Mouse (Mus musculus) embryo, embryonic 9.5 days (tissue): ENCODE data around the gene 4930435E12Rik.

Experiments
- DNase-seq: peaks from one replicate; pipeline ENCODE4 v3.0.0-alpha.2; 2017; ENCODE audit errors: extremely low spot score

4930435E12Rik gene

GRCm38 (mm10) chr16:38769529-38769928 is 59.0 kb downstream of the 4930435E12Rik start:
- DNase-seq = no peak

- no peak for DNase-seq
Measured at GRCm38 (mm10) chr16:38768386-38768785, 60.2 kb downstream of the 4930435E12Rik start.

GRCm38 (mm10) chr16:38767761-38768160 is 60.8 kb downstream of the 4930435E12Rik start:
- DNase-seq = no peak

- DNase-seq = no peak
Measured at GRCm38 (mm10) chr16:38766671-38767070, 61.9 kb downstream of the 4930435E12Rik start.

GRCm38 (mm10) chr16:38763508-38763907 is 65.0 kb downstream of the 4930435E12Rik start:
- DNase-seq = no peak

GRCm38 (mm10) chr16:38762401-38762800 is 66.1 kb downstream of the 4930435E12Rik start:
- no peak for DNase-seq
